Mouse (Mus musculus) forebrain, embryonic 11.5 days (tissue): ENCODE measurements around the gene Gp9. TPM values are rescaled to one million over a fixed set of nuclear protein-coding genes. Genes with fewer than 3 reads are reported as not detected.

Experiments used
- ATAC-seq: fragments of 200-750 bp; cut with Nextera tagmentation; replicated peaks from 2 replicates; pipeline ENCODE4 v1.8.0; 2017; ENCODE audit warnings: moderate TSS enrichment; ENCODE audit not compliant: low FRiP score
- DNase-seq: peaks from one replicate; pipeline ENCODE4 v3.0.0-alpha.2; 2017; ENCODE audit warnings: low spot score
- H3K27ac ChIP-seq: fragments of 300-500 bp; sonication (generic); 2 replicates; pipeline ENCODE4 v1.5.1; 2014; ENCODE audit warnings: low read depth, low read length
- H3K27me3 ChIP-seq: fragments of 300-500 bp; sonication (generic); 2 replicates; pipeline ENCODE4 v1.6.1; 2014; ENCODE audit warnings: mild to moderate bottlenecking, low read length, mixed read lengths; ENCODE audit not compliant: control insufficient read depth, insufficient read depth
- H3K36me3 ChIP-seq: fragments of 300-500 bp; sonication (generic); 2 replicates; pipeline ENCODE4 v1.6.1; 2014; ENCODE audit warnings: mild to moderate bottlenecking, low read length, moderate library complexity, mixed read lengths; ENCODE audit not compliant: control insufficient read depth, insufficient read depth
- H3K4me1 ChIP-seq: fragments of 300-500 bp; sonication (generic); replicated peaks from 2 replicates; pipeline ENCODE4 v1.6.1; 2014; ENCODE audit warnings: low read length, mixed read lengths; ENCODE audit not compliant: control insufficient read depth, insufficient read depth
- H3K4me2 ChIP-seq: fragments of 300-500 bp; sonication (generic); 2 replicates; pipeline ENCODE4 v1.6.1; 2014; ENCODE audit warnings: low read depth, mild to moderate bottlenecking, low read length, moderate library complexity, mixed read lengths; ENCODE audit not compliant: severe bottlenecking
- H3K4me3 ChIP-seq: fragments of 300-500 bp; sonication (generic); 2 replicates; pipeline ENCODE4 v1.5.1; 2014; ENCODE audit warnings: low read depth, low read length
- H3K9ac ChIP-seq: fragments of 300-500 bp; sonication (generic); 2 replicates; pipeline ENCODE4 v1.6.1; 2014; ENCODE audit warnings: low read length
- H3K9me3 ChIP-seq: fragments of 300-500 bp; sonication (generic); 2 replicates; pipeline ENCODE4 v1.6.1; 2016; ENCODE audit warnings: low read length, mixed read lengths; ENCODE audit not compliant: control insufficient read depth
- WGBS: fragments of 180-500 bp; shearing (Covaris S2); extraction: QIAGEN DNeasy Blood & Tissue Kit; methylation state at CpG from one replicate; pipeline ENCODE4 v1.1.7; 2014; 5-methylcytosine and 5-hydroxymethylcytosine counted together
- polyA plus RNA-seq: library from polyadenylated mRNA; unstranded; fragments of >200 nt; fragmentation: Nextera tagmentation; extraction: Ambion mirVana; gene quantifications from 2 replicates; pipeline ENCODE4 v1.2.1, GENCODE M21; 2014

Gp9 gene
- polyA plus RNA-seq, 1 experiment from 2014 or later = 2.8 TPM

- no peak overlapping the region for H3K27ac ChIP-seq
- ATAC-seq (no peak), DNase-seq (peak; percentile 39)
- no peaks in the 10 kb centered on the region for H3K4me1 ChIP-seq
- no peak overlapping the region for H3K4me3 ChIP-seq
- no peaks in the 10 kb centered on the region for H3K36me3 ChIP-seq
- H3K9ac ChIP-seq = no peak overlapping the region
- 78% methylated on average over 3 of the region's 3 CpGs for WGBS
- no peak overlapping the region for H3K4me2 ChIP-seq
- no peaks in the 10 kb centered on the region for H3K9me3 ChIP-seq
- H3K27me3 ChIP-seq = no peaks in the 10 kb centered on the region
Observed at GRCm38 (mm10) chr6:87775588-87776245, 2.2 kb upstream of the Gp9 start.

- Histone ChIP-seq H3K4me3 (no peak overlapping the region), H3K4me2 (no peak overlapping the region), H3K36me3 (no peaks in the 10 kb centered on the region), H3K27me3 (no peaks in the 10 kb centered on the region), H3K27ac (no peak overlapping the region), H3K9ac (no peak overlapping the region), H3K9me3 (no peaks in the 10 kb centered on the region), H3K4me1 (no peaks in the 10 kb centered on the region)
- WGBS = 82% methylated on average over 1 of the region's 1 CpGs
- no peak for ATAC-seq
- peak; percentile 39 for DNase-seq
Observed at GRCm38 (mm10) chr6:87776663-87777062, 1.2 kb upstream of the Gp9 start.

DNA sequence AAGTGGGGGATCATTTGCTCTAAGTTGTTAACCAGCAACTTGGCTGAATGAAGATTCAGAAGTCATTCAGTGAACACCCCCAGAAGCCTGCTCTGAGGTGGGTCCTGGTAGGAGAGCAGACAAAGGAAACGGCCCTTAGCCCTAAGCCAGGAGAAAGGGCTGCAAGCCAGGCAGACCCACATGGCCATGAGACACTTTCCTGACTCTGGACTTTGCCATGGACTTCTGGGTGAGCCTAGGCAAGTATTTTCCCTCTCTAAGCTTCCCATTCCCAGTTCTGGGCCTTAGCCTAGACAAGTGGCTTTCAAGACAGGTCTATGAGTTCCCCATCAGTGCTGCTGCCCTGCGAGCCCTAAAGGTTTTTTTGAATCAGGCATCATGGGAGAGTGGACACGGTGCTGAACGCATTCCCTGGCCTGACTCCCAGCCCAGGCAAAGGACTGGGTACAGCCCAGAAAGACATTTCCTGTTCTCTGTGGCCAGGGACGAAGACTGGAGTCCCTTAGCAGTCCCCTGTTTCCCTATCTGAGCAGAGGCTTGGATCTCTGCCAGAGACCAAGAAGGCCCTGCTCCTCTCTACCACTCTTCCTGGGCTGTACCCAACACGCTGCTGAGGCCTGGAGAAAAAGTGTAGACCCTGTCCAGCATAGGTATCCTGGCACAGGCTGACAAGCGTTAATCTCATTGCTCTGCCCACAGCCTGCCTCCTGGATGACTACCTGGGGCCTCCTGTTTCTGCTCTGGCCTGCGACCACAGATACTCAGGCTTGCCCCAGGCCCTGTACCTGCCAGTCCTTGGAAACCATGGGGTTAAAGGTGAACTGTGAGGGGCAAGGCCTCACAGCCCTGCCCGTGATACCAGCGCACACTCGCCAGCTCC is 662 bp downstream of the Gp9 start:
- Histone ChIP-seq H3K27ac (no peak overlapping the region), H3K9me3 (no peaks in the 10 kb centered on the region), H3K9ac (no peak overlapping the region), H3K36me3 (no peaks in the 10 kb centered on the region), H3K4me2 (no peak overlapping the region), H3K4me3 (no peak overlapping the region), H3K27me3 (no peaks in the 10 kb centered on the region), H3K4me1 (no peaks in the 10 kb centered on the region)
- ATAC-seq (no peak), DNase-seq (peak; percentile 37)
- 85% methylated on average over 11 of the region's 11 CpGs for WGBS

DNA sequence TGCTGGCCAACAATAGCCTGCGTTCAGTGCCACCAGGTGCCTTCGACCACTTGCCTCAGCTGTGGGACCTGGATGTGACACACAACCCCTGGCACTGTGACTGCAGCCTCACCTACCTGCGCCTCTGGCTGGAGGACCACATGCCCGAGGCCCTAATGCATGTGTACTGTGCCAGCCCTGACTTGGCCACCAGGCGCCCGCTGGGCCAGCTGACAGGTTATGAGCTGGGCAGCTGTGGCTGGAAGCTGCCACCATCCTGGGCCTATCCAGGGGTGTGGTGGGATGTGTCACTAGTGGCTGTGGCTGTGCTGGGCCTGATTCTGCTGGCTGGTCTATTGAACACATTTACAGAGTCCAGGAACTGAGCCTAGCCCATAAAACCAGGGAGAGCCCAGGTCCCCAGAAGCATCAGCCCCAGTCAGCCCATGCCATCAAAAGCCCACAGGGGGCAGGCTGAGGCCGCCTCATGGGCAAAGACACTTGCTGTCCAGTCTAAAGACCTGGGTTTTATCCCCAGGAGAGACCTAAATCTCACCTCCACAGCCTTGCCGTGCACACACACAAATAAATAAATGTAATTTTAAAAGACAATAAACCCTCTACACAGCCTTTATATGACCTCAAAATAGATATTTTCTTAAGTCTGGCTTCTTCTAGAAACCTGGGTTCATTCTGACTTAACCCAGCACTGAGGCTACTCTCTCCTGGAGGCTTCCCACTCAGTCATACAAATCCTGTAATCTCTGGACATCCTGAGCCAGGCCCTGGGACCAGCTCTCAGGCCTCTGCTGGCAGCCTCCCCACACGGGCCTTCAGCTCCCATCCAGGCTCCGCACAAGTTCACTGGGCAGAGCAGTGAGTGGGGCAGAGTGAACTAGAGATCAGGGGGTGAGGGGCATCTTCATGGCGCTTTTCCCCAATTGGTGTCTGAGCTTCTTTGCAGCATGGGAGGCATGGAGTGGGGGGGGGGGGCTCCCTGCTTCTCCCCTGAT is 1.6 kb downstream of the Gp9 start:
- DNase-seq (peak; percentile 48), ATAC-seq (no peak)
- WGBS = 84% methylated on average over 11 of the region's 11 CpGs
- no peaks in the 10 kb centered on the region for H3K27me3 ChIP-seq
- no peaks in the 10 kb centered on the region for H3K36me3 ChIP-seq
- no peak overlapping the region for H3K4me2 ChIP-seq
- H3K27ac ChIP-seq = no peak overlapping the region
- H3K9me3 ChIP-seq = no peaks in the 10 kb centered on the region
- H3K4me1 ChIP-seq = no peaks in the 10 kb centered on the region
- no peak overlapping the region for H3K4me3 ChIP-seq
- H3K9ac ChIP-seq = no peak overlapping the region

GRCm38 (mm10) chr6:87780546-87781301 is 2.9 kb downstream of the Gp9 start:
- Histone ChIP-seq H3K4me3 (no peak overlapping the region), H3K9ac (no peak overlapping the region), H3K4me1 (no peaks in the 10 kb centered on the region), H3K27me3 (no peaks in the 10 kb centered on the region), H3K36me3 (no peaks in the 10 kb centered on the region), H3K4me2 (no peak overlapping the region), H3K27ac (no peak overlapping the region), H3K9me3 (no peaks in the 10 kb centered on the region)
- ATAC-seq = no peak
- peak; percentile 35 for DNase-seq
- 85% methylated on average over 10 of the region's 10 CpGs for WGBS

DNA sequence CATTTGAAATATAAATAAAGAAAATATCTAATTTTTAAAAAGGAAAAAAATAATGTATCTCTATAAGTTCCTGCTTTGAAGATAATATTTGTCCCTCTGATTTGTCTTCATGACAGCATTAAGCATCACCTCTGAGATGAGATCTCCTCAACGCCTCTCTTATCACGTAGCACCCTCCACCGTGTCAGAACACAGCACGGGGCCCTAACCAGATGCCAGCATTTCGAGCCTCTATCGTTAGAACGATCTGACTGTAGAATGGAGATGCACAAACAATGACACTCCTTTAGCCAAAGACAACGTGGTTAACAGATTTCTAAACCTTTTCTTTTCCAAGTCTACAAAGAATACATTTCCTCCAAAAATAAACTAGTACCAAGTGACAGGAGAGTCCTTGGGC is 6.2 kb downstream of the Gp9 start:
- Histone ChIP-seq H3K27ac (no peak overlapping the region), H3K4me1 (no peaks in the 10 kb centered on the region), H3K9ac (no peak overlapping the region), H3K4me3 (no peak overlapping the region), H3K9me3 (no peaks in the 10 kb centered on the region), H3K36me3 (no peaks in the 10 kb centered on the region), H3K4me2 (no peak overlapping the region), H3K27me3 (no peaks in the 10 kb centered on the region)
- DNase-seq (peak; percentile 17), ATAC-seq (no peak)
- 83% methylated on average over 8 of the region's 8 CpGs for WGBS

- H3K4me3 ChIP-seq = no peak overlapping the region
- H3K9me3 ChIP-seq = no peaks in the 10 kb centered on the region
- H3K4me1 ChIP-seq = no peaks in the 10 kb centered on the region
- H3K9ac ChIP-seq = no peak overlapping the region
- no peak overlapping the region for H3K27ac ChIP-seq
- WGBS = 94% methylated on average over 5 of the region's 5 CpGs
- DNase-seq (peak; percentile 41), ATAC-seq (no peak)
- no peaks in the 10 kb centered on the region for H3K36me3 ChIP-seq
- no peaks in the 10 kb centered on the region for H3K27me3 ChIP-seq
- H3K4me2 ChIP-seq = no peak overlapping the region
Observed at GRCm38 (mm10) chr6:87786621-87787020, 8.7 kb downstream of the Gp9 start.
